Mouse (Mus musculus) small intestine, adult 2 months (tissue): ENCODE results near the gene Lfng.

Experiments
- CTCF ChIP-seq: fragments of 200-500 bp; IDR thresholded peaks from 2 replicates; pipeline ENCODE4 v1.5.1; 2012; ENCODE audit warnings: low read depth, mild to moderate bottlenecking, control low read depth, inconsistent platforms, low read length, moderate library complexity, mixed read lengths; ENCODE audit not compliant: insufficient replicate concordance, insufficient read length; ENCODE audit errors: extremely low read depth
- POLR2A ChIP-seq: fragments of 200-500 bp; IDR thresholded peaks from 2 replicates; pipeline ENCODE4 v1.6.1; 2012; ENCODE audit warnings: low read depth, mild to moderate bottlenecking, control low read depth, inconsistent platforms, low read length, moderate library complexity

DNA sequence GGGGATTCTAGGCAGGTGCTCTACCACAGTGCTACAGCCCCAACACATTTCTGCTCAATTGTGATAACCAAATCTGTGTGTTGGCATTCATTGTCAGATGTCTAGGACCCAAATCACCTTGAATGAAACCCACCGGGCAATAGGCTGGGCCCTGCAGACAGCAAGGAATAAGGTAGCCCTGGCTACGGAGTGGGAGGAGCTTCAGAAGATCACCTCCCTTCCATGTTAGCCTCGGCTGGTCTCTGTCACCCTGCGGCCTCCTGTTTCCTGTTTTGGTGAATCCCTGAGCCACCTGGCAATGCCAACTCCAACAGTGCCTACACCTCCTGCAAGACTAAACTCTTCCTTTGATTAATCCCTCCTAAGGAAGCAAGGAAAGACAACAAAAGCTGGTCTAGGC lies 9.3 kb upstream of the Lfng start:
- no peak for TF ChIP-seq POLR2A
- TF ChIP-seq CTCF, result no peak
